Mouse (Mus musculus) embryonic facial prominence, embryonic 13.5 days (tissue): ENCODE results near the gene Heatr1. TPM values are rescaled to one million over a fixed set of nuclear protein-coding genes. Genes with fewer than 3 reads are reported as not detected.

Source experiments
- ATAC-seq: fragments of 200-750 bp; cut with Nextera tagmentation; 2 replicates; pipeline ENCODE4 v1.8.0; 2017; ENCODE audit warnings: low read depth; ENCODE audit not compliant: insufficient number of reproducible peaks, insufficient read depth, low FRiP score, low TSS enrichment
- H3K27ac ChIP-seq: fragments of 300-500 bp; sonication (generic); 2 replicates; pipeline ENCODE4 v1.5.1; 2015; ENCODE audit warnings: moderate library complexity, mild to moderate bottlenecking, inconsistent platforms
- H3K27me3 ChIP-seq: fragments of 300-500 bp; sonication (generic); 2 replicates; pipeline ENCODE4 v1.6.1; 2015; ENCODE audit warnings: mild to moderate bottlenecking, inconsistent platforms
- H3K36me3 ChIP-seq: fragments of 300-500 bp; sonication (generic); 2 replicates; pipeline ENCODE4 v1.6.1; 2015; ENCODE audit warnings: mild to moderate bottlenecking, inconsistent platforms
- H3K4me1 ChIP-seq: fragments of 300-500 bp; sonication (generic); 2 replicates; pipeline ENCODE4 v1.6.1; 2015; ENCODE audit warnings: inconsistent platforms
- H3K4me2 ChIP-seq: fragments of 300-500 bp; sonication (generic); 2 replicates; pipeline ENCODE4 v1.6.1; 2015; ENCODE audit warnings: moderate library complexity, mild to moderate bottlenecking, inconsistent platforms
- H3K4me3 ChIP-seq: fragments of 300-500 bp; sonication (generic); 2 replicates; pipeline ENCODE4 v1.5.1; 2015; ENCODE audit warnings: mild to moderate bottlenecking, inconsistent platforms
- H3K9ac ChIP-seq: fragments of 300-500 bp; sonication (generic); 2 replicates; pipeline ENCODE4 v1.6.1; 2015; ENCODE audit warnings: mild to moderate bottlenecking, inconsistent platforms
- H3K9me3 ChIP-seq: fragments of 300-500 bp; sonication (generic); 2 replicates; pipeline ENCODE4 v1.6.1; 2016; ENCODE audit warnings: inconsistent platforms
- WGBS: fragments of 180-500 bp; shearing (Covaris S2); methylation state at CpG from one replicate; pipeline ENCODE4 v1.1.7; 2015; ENCODE audit warnings: mixed read lengths; 5-methylcytosine and 5-hydroxymethylcytosine counted together
- polyA plus RNA-seq: library from polyadenylated mRNA; unstranded; fragments of >200 nt; fragmentation: Nextera tagmentation; extraction: Ambion mirVana; gene quantifications from 2 replicates; pipeline ENCODE4 v1.2.1, GENCODE M21; 2015

Heatr1 gene
- 20.1 and 21.9 TPM in 2 replicates for polyA plus RNA-seq

DNA sequence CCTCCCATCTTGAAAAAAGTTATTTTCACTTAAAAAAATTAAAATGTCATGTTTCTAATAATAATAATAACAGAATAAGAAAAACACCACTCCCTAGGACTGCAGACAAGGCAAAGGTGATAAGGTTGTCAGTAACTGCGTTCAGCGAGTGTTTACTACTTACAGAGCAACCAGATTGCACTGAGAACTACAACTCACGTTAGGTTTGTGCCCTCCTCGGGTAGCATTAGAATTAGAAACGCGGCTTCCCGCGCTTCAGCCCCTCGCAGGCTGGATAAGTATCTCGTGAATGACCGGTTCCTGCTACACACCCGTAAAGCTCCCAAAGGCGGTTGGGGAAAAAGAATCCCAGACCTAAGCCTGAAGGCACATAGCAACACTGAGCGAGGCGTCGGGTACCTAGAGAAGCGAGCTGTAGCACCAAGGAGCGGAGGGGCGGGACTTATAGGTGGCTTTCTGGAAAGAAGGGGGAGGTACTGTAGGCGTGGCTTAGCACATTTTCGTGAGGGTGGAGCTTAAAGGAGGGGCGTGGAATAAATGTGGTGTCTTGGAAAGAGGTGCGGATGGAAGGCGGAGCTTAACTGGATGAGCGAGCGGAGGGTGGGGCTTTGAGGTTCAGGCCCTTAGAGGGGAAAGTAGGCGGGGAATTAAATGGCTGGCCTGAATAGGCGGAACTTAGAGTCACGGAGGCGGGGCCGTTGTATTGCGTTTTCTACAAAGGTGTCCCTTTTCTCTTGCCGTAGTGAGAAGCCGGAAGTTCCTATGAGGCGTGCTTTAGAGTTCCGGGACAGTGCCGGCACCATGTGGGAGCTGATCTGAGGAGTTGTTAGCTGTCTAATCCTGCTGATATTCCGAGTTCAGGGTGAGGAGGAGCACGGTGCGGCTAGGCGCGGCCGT, at the start of gene Heatr1:
TSS of gene Heatr1 (plus strand) at position 419 of the 897 bp plus-strand sequence.
- peak; percentile 96 for ATAC-seq
- Histone ChIP-seq H3K36me3 (peaks cover 8% of the 10 kb centered on the region), H3K4me1 (peaks cover 9% of the 10 kb centered on the region), H3K9me3 (no peaks in the 10 kb centered on the region), H3K9ac (peak within 1 kb of the TSS; percentile 77), H3K27me3 (peaks cover 4% of the 10 kb centered on the region), H3K4me3 (peak within 1 kb of the TSS; percentile 96), H3K27ac (0 out of 2 replicates have a peak within 1 kb of the TSS, but pooled peaks have one; percentile 17), H3K4me2 (peak within 1 kb of the TSS; percentile 92)
- whole genome bisulfite sequencing = under 1% methylated on average over 43 of the region's 43 CpGs

GRCm38 (mm10) chr13:12346837-12347236, 48.0 kb upstream of the Heatr1 start:
- Histone ChIP-seq H3K9me3 (no peaks in the 10 kb centered on the region; the same call in 1 of the 2 replicates), H3K27me3 (no peaks in the 10 kb centered on the region), H3K9ac (no peak overlapping the region), H3K4me2 (no peak overlapping the region), H3K4me3 (no peak overlapping the region), H3K4me1 (no peaks in the 10 kb centered on the region), H3K27ac (no peak overlapping the region), H3K36me3 (no peaks in the 10 kb centered on the region)
- no peak for ATAC-seq
- WGBS = 83% methylated on average over 3 of the region's 3 CpGs

- Histone ChIP-seq H3K4me2 (no peak overlapping the region), H3K36me3 (no peaks in the 10 kb centered on the region), H3K4me1 (no peaks in the 10 kb centered on the region), H3K9ac (no peak overlapping the region), H3K27me3 (no peaks in the 10 kb centered on the region), H3K27ac (no peak overlapping the region), H3K9me3 (no peaks in the 10 kb centered on the region; the same call in 1 of the 2 replicates), H3K4me3 (no peak overlapping the region)
- WGBS = 71% methylated on average over 13 of the region's 13 CpGs
- no peak for ATAC-seq
Measured at GRCm38 (mm10) chr13:12349197-12349824, 45.5 kb upstream of the Heatr1 start.

- no peak for ATAC-seq
- no peak overlapping the region for H3K4me3 ChIP-seq
- no peak overlapping the region for H3K9ac ChIP-seq
- WGBS = 67% methylated on average over 4 of the region's 4 CpGs
- no peak overlapping the region for H3K4me2 ChIP-seq
- H3K4me1 ChIP-seq = no peaks in the 10 kb centered on the region
- no peaks in the 10 kb centered on the region for H3K27me3 ChIP-seq
- no peaks in the 10 kb centered on the region for H3K9me3 ChIP-seq
- no peak overlapping the region for H3K27ac ChIP-seq
- H3K36me3 ChIP-seq = no peaks in the 10 kb centered on the region
Measured at GRCm38 (mm10) chr13:12356184-12356583, 38.6 kb upstream of the Heatr1 start.

DNA sequence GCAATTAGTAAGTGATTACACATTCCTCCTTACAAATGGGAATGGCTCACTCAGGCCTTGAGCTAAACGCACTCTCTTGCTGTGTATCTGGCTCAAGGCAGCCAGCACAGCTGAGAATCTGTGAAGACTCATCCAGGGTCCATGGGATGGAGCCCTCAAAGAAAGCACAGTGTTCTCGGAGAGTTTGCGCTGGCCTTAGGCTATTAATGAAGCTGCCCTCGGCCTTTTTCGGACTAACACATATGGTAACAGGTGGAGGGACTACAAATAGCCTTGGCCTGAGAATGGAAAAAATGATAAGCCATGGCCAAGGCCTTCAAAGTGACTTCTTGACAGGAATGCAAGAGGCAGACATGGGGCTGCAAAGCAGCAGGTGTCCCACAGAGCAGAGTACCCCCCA, 37.3 kb upstream of the Heatr1 start:
- Histone ChIP-seq H3K9me3 (no peaks in the 10 kb centered on the region), H3K36me3 (no peaks in the 10 kb centered on the region), H3K4me1 (no peaks in the 10 kb centered on the region), H3K27me3 (no peaks in the 10 kb centered on the region), H3K27ac (no peak overlapping the region), H3K4me2 (no peak overlapping the region), H3K9ac (no peak overlapping the region), H3K4me3 (no peak overlapping the region)
- ATAC-seq = no peak
- 75% methylated on average over 5 of the region's 5 CpGs for WGBS

DNA sequence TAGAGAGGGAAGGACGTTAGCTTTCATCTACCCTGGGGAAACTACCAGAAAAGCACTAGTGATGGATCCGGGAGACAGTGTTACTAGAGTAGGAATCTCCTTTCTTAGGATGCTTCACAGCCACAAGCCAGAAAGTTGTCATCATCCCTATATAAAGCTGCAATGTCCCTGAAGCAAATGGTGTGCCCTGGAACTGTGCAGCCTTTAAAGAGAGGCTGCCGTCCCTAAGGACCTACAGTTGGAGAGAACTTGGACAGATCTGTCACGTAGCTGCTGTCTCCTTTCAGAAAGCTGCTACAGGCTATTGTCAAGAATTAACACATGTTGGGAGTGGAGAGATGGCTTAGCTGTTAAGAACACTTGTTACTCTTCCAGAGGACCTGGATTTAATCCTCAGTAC, 33.3 kb upstream of the Heatr1 start:
- no peak overlapping the region for H3K9ac ChIP-seq
- no peak overlapping the region for H3K4me2 ChIP-seq
- WGBS = 81% methylated on average over 4 of the region's 4 CpGs
- no peaks in the 10 kb centered on the region for H3K9me3 ChIP-seq
- H3K27ac ChIP-seq = no peak overlapping the region
- no peaks in the 10 kb centered on the region for H3K27me3 ChIP-seq
- no peaks in the 10 kb centered on the region for H3K36me3 ChIP-seq
- ATAC-seq = no peak
- H3K4me3 ChIP-seq = no peak overlapping the region
- H3K4me1 ChIP-seq = no peaks in the 10 kb centered on the region

- WGBS = 66% methylated on average over 8 of the region's 8 CpGs
- H3K4me3 ChIP-seq = no peak overlapping the region
- no peak overlapping the region for H3K27ac ChIP-seq
- H3K4me2 ChIP-seq = no peak overlapping the region
- no peak for ATAC-seq
- no peaks in the 10 kb centered on the region for H3K9me3 ChIP-seq
- no peaks in the 10 kb centered on the region for H3K27me3 ChIP-seq
- H3K4me1 ChIP-seq = no peaks in the 10 kb centered on the region
- no peak overlapping the region for H3K9ac ChIP-seq
- H3K36me3 ChIP-seq = no peaks in the 10 kb centered on the region
Measured at GRCm38 (mm10) chr13:12369041-12369621, 25.7 kb upstream of the Heatr1 start.

GRCm38 (mm10) chr13:12369930-12370329, 24.9 kb upstream of the Heatr1 start:
- 84% methylated on average over 11 of the region's 11 CpGs for WGBS
- Histone ChIP-seq H3K4me1 (no peaks in the 10 kb centered on the region), H3K4me3 (no peak overlapping the region), H3K9me3 (no peaks in the 10 kb centered on the region; the same call in 1 of the 2 replicates), H3K9ac (no peak overlapping the region), H3K27ac (no peak overlapping the region), H3K27me3 (no peaks in the 10 kb centered on the region), H3K36me3 (no peaks in the 10 kb centered on the region), H3K4me2 (no peak overlapping the region)
- ATAC-seq = no peak

GRCm38 (mm10) chr13:12372755-12373154, 22.1 kb upstream of the Heatr1 start:
- Histone ChIP-seq H3K4me1 (no peaks in the 10 kb centered on the region), H3K4me2 (no peak overlapping the region), H3K9me3 (no peaks in the 10 kb centered on the region; the same call in 1 of the 2 replicates), H3K9ac (no peak overlapping the region), H3K36me3 (no peaks in the 10 kb centered on the region), H3K27ac (no peak overlapping the region), H3K27me3 (no peaks in the 10 kb centered on the region), H3K4me3 (no peak overlapping the region)
- 88% methylated on average over 3 of the region's 3 CpGs for WGBS
- no peak for ATAC-seq

- Histone ChIP-seq H3K9me3 (no peaks in the 10 kb centered on the region; the same call in 1 of the 2 replicates), H3K9ac (no peak overlapping the region), H3K4me2 (no peak overlapping the region), H3K4me3 (no peak overlapping the region), H3K27me3 (no peaks in the 10 kb centered on the region), H3K4me1 (no peaks in the 10 kb centered on the region), H3K27ac (no peak overlapping the region), H3K36me3 (no peaks in the 10 kb centered on the region)
- ATAC-seq = no peak
- 52% methylated on average over 1 of the region's 1 CpGs for WGBS
Measured at GRCm38 (mm10) chr13:12376778-12377177, 18.0 kb upstream of the Heatr1 start.

DNA sequence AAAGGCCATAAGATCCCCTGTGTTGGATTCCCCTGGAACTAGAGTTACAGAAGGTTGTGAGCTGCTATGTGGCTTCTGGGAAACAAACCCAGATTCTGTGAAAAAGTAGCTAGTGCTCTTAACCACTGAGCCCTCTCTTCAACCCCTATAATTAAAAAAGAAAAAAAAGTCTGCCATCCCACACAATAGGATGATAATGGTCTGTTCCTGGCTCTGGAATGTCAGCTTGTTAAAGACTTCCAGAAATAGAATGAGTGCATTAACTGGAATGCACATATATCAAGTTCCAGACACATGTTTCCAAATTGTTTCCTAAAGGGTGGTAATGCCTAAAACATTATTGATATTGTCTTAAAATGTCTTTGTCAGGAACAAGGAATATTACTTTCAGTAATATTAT, 10.0 kb upstream of the Heatr1 start:
- H3K36me3 ChIP-seq = no peaks in the 10 kb centered on the region

More for the DNA sequence above, 10.0 kb upstream of the Heatr1 start:
- H3K4me1 ChIP-seq = no peaks in the 10 kb centered on the region
- H3K9ac ChIP-seq = no peak overlapping the region
- no peak overlapping the region for H3K4me3 ChIP-seq
- H3K4me2 ChIP-seq = no peak overlapping the region
- ATAC-seq = no peak
- no peak overlapping the region for H3K27ac ChIP-seq
- no peaks in the 10 kb centered on the region for H3K9me3 ChIP-seq
- H3K27me3 ChIP-seq = no peaks in the 10 kb centered on the region
